Mouse (Mus musculus): Measurements from ENCODE around the gene Rnf130.
"Not testable (repeated sequence)": the region's sequence is repeated elsewhere in the genome, so short reads cannot be mapped to it uniquely, and the experiment has no call there.

The Rnf130 gene

GRCm38 (mm10) chr11:50086211-50086610, 61.1 kb downstream of the Rnf130 start:
- no peak for DNase-seq (ENCODE audit: low read depth)

DNA sequence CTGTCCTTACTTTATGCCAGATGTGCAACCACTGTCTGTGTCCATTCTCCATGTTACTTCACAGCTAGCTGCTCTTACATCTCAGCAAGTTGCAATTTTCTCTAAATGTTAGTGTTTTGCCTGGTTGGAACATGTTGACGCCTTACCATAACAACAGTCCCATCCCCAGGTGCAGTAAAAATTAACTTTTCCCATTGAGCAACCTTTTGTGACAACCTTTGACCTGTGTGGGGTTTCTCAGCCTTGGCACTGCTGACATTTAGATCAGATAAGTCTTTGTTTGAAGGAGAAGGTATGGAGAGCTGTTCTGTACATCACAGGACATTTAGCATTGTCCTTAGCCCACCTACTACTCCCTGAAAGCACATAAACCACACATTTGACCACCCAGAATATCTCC, 64.7 kb downstream of the Rnf130 start:
- no peak for DNase-seq (ENCODE audit: low read depth)

DNA sequence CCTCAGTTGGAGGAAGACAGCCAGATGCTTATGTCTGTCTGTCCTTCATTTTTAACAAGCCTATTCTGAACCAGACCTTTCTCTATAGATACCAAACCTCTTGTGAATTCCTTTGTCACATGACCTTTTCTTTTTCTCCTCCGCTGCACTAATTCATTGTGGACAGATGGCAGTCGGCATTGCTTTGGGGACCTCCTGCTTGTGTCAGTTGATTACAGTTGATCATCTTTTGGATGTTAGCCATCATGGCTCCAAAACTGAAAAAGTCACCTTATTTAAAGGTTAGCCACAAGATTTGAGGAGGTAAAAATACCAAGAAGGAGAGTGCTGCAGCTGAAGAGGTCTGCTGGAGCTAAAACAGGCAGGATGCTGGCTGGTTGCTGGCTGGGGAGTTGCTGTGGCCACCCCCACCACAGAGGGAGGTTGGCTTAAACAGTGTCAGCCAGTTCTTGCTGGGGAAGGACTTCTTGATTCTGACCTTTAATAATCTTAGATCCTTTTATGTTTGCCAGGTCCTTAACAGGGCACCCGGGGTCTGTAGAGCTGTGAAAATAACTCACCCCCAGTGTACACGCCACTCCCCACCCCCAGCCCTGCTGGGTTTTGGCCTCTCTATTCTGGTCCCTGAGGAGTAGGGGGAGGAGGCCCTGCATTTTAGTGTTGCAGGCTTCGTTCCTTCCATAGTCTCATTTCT, 66.0 kb downstream of the Rnf130 start:
- DNase-seq (ENCODE audit: low read depth), result no peak

GRCm38 (mm10) chr11:50091681-50092080, 66.5 kb downstream of the Rnf130 start:
- DNase-seq (ENCODE audit: low read depth), result no peak

DNA sequence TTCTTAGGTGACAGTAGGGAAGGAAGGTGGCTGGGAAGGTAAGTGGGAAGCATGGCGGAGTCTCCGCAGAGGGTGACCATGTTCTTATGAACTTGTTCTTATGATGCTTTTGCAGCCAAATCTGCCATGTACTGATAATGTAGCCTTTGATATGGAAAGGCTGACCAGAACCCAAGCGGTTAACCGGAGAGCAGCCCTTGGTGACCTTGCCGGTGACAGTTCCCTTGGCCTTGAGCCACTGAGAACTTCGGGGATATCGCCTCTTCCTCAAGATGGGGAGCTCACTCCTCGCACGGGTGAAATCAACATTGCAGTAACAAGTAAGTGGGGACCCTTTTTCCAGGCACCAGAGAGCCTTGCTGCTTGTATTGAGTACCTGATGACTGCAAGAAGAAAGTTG, 70.5 kb downstream of the Rnf130 start:
- DNase-seq (ENCODE audit: low read depth), result no peak

DNA sequence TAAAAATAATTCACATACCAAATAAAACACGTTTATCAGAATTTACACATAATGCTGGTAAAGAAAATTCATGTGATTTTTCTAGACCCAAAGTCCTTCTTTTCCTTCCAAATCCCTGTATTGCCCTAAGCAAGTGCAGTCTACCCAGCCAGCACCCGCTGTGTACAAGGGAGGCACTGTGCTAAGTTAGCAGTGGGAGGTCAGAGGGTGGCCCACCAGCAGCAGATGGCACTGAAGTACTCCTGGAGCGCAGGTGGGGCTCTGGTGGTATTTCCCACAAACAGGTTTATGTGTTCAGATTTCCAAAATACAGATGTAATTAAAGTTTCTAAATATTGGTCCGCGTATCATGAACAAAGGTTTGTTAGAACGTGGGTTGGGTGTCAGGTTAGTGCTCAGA, 71.9 kb downstream of the Rnf130 start:
- DNase-seq (ENCODE audit: low read depth), result no peak

GRCm38 (mm10) chr11:50098961-50099481, 73.9 kb downstream of the Rnf130 start:
- peak; percentile 18 for DNase-seq (ENCODE audit: low read depth)

DNA sequence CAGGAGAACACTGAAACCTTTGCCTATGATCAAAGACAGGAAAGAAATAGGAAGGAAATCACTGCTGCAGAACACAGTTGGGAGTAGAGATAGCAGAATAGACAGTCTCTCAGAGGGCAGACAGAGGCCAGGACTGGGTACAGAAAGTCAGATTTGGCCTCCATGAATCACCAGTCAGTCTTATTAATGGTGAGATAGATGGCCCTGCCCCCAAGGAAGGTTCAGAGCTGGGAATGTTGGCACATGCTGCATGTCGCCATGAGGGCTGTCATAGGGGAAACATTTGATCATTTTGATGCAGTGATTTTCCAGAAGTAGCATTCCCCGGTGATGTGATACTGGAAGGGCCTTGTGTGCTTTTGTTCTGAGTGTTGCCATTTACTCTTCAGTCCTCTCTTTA, 74.5 kb downstream of the Rnf130 start:
- peak; percentile 8 for DNase-seq (ENCODE audit: low read depth)

DNA sequence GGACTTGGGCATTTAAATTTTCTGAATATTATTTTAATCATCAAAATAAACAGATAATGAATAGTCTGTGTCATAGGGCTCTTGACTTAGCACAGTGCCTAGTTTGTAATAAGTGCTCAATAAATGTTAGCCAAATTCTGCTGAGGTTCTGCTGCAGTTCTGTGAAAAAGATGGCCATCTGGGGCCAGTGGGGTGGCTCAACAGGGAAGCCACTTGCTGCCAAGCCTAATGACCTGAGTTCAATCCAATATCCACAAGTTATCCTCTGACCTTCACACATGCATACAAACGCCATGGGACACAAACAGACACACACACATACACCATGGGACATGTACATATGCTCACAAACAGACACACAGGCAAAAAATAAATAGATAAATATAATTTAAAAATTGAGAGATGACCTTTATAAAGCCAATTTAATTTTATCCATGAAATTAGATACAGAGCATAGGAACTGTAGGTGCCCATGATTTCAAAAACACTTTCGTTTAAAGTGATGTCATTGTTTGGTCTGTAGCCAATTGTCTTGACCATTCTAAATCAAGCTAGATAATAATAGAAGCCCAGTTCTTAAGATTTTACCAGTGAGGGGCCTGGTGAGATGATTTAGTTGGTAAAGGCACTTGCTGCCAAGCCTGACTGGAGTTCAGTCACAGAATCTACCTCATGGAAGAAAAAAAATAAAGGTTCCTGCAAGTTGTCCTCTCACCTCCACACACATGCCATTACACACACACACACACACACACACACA, 75.6 kb downstream of the Rnf130 start:
- DNase-seq (ENCODE audit: low read depth), result no peak

DNA sequence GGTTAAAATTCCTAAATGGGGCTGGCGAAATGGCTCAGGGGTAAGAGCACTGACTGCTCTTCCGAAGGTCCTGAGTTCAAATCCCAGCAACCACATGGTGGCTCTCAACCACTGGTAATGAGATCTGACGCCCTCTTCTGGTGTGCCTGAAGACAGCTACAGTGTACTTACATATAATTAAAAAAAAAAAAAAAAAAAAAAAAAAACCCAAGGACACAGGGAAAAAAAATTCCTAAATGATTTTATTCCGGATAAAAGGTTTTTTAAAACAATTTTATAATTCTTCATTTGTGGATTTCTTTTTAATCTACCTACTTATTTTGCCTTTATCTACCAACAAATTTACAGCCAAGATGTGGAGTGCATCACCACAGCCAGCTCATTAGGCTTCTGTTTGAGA, 76.8 kb downstream of the Rnf130 start:
- not testable (repeated sequence) for DNase-seq (ENCODE audit: low read depth)

- no peak for DNase-seq (ENCODE audit: low read depth)
Observed at GRCm38 (mm10) chr11:50104016-50104415, 78.9 kb downstream of the Rnf130 start.

GRCm38 (mm10) chr11:50105237-50105636, 80.1 kb downstream of the Rnf130 start:
- no peak for DNase-seq (ENCODE audit: low read depth)

DNA sequence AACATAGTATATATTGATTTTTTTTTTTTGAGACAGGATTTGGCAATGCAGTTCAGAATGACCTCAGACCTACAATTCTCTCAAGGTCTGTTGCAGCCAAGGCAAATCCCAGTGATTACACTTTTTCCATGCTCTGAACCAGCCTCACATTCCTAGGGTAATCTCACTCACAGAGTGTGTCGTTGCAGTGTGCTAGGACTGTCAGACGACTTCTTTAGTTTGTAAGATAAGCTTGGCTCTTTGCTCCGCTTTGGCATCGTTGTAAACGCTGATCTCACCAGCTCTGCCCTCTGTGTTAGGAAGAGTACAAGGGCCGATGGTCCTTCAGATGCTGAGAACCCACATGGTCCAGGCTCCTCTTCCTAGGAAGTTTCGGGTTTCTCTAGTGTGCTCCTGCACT, 80.9 kb downstream of the Rnf130 start:
- DNase-seq (ENCODE audit: low read depth), result no peak

- DNase-seq (ENCODE audit: low read depth), result peak; percentile 40
Observed at GRCm38 (mm10) chr11:50108823-50109244, 83.7 kb downstream of the Rnf130 start.

DNA sequence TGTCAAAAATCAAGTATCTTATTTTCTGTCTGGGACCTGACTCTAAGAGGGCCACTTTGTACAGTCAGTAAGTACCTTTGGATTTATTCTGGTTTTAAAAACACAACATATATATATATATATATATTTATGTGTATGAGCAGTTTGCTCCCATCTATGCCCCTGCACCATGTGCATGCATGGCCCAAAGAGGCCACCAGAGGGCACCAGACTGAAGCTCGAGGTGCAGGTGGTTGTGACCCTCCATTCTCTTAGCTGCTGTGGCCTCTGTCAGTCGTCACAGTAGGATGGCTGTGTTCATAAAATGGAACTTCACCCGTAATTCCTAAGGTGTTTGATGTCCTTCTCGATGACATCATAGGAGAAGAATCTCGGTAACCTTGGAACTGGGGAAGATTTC, 89.2 kb downstream of the Rnf130 start:
- DNase-seq (ENCODE audit: low read depth), result peak; percentile 78

DNA sequence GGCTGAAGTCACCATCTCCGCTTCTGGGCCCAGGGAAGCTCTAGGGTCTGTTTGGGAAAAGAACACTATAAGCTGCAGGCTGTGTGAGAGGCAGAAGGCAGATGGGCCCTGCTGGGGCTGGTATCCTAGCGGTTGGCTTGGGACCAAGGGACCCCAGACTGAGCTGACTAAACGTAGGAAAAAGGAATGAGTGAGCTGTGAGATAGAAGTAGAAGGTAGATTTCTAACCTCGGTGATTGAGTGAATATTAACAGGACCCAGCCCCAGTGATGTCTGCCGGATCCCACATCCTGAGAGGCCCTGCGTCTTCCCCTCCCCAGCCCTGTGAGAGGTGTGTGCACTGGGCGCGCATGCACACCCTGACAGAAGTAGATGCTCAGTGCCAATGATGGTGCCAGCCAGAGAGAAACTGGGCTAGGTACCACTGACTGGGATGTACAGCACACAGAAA, 97.5 kb downstream of the Rnf130 start:
- DNase-seq (ENCODE audit: low read depth), result no peak

DNA sequence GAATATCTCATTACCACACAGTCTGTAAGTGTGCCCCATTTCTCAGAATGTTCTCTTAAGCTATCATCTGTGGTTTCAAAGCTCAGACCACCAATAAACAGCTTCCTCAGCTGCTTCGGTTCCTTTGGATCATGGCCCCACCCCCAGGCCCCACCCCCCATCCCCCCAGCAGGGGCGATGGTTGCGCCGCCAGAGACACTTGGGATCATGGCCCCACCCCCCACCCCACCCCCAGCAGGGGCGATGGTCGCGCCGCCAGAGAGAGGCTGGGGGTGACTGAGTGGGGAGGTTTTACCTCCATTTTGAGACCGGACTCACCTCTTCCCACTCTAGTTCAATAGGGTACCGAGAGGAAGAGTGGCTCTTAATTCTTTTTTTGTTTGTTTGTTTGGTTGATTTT, 102.6 kb downstream of the Rnf130 start:
- no peak for DNase-seq (ENCODE audit: low read depth)

DNA sequence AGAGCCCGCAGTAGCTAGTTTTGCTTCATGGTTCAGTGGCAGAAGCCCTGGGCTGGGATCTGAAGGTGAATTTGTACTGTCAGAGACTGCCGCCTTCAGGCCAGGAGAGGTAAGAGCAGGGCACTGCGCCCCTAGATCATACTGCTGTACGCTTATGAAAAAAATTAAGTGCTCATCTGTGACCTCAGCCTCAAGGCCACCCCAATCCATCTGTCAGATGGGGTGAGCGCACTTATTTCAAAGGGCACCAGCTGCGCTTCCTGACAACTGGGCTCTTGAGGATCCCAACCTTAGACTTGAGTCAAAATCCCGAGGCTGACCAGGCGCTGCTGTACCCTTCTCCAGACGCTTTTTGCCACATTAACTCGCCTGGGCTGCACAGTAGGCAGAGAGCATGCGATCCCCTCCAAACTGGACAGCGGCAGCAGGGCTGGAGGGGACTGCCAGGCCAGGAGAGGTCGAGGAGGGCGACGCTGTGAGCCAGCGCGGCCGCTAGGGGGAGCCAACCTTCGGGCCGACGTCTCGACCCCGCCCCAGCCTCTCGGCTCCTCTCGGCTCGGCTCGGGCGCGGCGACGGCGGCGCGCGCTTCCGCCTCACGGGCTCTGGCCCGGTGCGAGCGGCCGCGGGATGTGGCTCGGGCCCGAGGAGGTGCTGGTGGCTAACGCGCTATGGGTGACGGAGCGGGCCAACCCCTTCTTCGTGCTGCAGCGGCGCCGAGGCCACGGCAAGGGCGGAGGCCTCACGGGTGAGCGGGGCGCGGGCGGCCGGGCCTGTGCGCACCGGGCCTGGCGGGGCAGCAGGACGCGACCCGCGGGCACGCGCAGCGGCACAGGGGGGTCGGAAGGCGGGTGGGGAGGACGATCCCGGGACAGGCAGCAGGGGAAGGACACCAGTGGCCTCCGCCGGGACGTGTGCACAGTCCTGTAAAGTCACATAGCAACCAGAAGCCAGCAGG, 105.9 kb downstream of the Rnf130 start, which contains the start of gene Tbc1d9b:
Gene Tbc1d9b (plus strand): TSS at position 586 of the 956 bp plus-strand sequence.
- DNase-seq (ENCODE audit: low read depth), result peak; percentile 94

GRCm38 (mm10) chr11:50131801-50132201, 106.7 kb downstream of the Rnf130 start:
- DNase-seq (ENCODE audit: low read depth), result peak; percentile 23

DNA sequence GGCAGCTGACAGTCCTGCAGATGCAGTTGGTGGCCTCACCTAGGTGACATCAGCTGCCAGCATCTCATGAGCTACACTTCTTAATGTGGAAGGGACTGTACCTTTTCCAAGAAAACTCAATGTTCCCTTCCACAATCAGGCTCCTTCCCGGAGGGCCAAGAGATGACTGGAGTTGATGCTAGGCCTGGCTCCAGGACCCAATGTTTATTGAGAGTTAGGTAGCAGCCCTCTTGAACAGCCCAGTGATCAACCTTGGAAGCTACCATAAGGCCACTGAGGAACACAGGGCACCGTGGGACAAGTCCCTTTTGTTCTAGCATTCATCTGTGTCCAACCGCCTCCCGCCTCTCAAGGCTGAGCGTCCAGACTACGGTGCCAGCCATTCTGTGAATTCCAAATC, 107.1 kb downstream of the Rnf130 start:
- no peak for DNase-seq (ENCODE audit: low read depth)

DNA sequence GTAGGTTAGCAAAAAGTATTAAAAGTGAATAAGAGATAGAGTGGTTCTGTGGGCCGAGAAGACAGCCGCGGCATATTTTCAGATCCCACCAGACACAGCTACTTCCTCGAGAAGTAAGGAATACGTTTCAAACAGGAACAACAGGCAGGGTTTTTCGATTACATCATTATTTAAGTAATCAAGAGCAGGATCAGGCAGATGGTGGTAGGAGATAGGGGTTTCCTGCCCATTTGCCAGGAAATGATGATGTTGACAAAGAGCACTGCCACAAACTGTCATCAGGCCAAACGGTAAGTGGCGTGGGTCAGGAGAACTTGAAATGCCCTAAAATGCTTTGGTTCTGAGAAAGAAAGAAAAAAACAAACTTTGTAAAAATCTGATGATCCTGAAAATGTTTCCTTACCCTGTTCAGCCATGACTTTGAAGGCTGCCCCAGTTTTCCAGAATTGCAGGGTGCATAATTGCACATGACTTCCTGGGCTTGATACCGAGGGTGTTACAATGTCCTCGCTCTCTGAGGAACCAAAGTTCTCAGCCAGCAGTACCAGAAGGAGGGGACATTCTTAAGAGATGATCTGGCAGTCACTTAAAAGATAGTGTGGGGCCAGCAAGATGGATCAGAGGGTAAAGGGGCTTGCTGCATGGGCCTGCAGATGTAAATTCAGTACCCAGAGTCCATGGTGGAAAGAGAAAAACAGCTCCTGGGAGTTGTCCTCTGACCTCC, 109.2 kb downstream of the Rnf130 start:
- no peak for DNase-seq (ENCODE audit: low read depth)
